Mouse (Mus musculus): ENCODE measurements at regions not wholly inside any gene's neighbourhood (a gene's known extent, or its start where the extent isn't known, plus 50 kb on each side); places are given as distances from the start of the nearest gene placed in this dataset.

GRCm38 (mm10) chr14:80083724-80084123 is 99.8 kb downstream of the Olfm4 start:
- no peak for DNase-seq

GRCm38 (mm10) chr14:80097238-80097637 is 113.4 kb downstream of the Olfm4 start:
- DNase-seq, result no peak

- no peak for DNase-seq
These were observed 129.3 kb downstream of the Olfm4 start for GRCm38 (mm10) chr14:80113115-80113687.

GRCm38 (mm10) chr14:80114326-80114725 is 130.4 kb downstream of the Olfm4 start:
- no peak for DNase-seq

DNA sequence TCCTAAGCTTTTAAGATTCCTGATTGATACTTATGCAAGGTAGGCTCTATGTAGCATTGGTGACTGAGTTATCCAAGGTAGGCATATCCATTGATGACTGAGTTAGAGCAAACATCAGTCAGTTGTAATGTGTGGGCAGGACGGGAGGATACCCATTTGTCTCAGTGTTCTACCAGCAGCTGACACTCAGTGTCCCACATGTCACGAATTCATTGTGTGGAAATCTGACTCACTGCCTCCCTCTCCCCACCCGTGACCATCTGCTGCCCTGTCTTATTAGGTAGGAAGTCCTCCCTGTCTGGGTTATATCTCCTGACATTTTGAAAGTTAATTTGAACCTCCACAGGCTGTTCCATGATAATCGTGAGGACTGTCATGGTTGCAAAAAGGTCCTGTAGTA is 141.3 kb downstream of the Olfm4 start:
- no peak for DNase-seq

DNA sequence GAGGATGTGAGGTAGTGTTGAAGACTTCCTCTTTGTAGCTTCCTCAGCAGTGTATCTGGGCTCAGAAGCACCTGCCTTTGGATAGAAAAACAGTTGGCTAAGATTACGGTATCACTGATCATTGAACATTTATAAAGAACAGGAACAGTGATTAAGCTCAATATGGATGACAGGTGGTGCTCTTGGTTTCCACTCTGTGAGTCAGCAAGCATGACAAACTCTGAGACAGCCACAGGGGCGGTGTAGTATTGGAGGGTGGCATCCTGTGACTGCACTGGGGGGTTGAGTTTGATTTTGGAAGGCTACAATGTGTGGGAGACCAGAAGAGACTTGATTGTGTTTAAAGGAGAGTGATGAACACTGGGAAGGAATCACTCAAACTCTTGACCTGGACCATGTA is 144.3 kb downstream of the Olfm4 start:
- no peak for DNase-seq

DNA sequence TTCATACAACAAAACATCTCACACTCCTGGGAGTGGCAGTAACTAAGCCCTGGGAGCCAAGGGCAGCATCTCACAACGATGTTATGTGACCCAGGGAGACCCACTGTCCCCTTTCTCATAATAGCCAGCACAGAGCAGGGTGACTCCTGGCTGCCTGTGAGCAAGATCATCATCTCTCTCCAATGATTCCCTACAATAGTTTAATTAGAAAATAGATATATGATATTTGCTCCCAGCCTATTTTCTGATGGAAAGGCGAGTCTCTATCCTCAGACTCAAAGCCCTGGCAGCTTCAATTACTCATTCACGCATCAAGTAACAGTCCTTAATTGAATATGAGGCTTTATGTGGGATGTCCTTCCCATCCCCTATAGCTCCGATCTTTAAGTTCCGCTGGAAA is 153.7 kb downstream of the Olfm4 start:
- no peak for DNase-seq

DNA sequence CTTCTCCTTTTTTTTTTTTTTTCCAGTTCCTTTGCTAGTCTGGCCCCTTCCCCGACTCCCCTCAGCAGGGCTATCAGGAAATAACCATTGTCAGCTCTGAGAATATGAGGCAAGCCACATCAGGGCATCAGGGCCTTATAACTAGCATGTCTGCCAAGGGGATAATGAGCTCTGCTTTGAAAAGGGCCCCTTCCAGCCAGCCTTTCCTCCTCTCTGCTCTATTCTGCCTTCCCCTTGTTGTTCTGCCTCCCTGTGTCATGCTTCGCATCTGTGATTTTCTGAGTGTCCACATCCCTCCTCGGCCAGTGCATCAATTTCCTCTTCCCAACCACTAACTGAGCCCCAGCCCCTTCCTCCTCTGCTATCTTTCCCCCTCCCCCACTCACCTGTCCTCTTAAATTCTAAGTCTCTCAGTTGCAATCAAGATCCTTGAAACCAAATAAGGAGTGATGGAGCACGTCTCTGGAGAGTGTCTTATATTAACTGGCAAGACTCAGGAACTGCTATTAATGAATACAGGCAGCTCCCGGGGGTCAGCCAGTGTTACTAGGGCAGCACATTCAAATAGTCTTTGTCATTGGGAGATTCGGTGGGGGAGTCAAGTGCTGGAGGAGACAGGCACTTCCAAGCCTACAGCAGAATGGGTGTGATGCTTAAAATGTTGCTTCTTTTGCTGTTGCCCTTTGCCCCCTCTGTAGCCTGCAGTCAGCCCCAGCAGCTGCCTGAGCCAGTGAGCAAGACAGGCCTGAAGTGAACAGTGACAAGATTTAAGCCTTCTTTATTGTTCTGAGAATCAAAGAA is 155.3 kb downstream of the Olfm4 start:
- DNase-seq, result no peak

- peak; percentile 34 for DNase-seq
These were observed 173.1 kb downstream of the Olfm4 start for GRCm38 (mm10) chr14:80157002-80157401.

DNA sequence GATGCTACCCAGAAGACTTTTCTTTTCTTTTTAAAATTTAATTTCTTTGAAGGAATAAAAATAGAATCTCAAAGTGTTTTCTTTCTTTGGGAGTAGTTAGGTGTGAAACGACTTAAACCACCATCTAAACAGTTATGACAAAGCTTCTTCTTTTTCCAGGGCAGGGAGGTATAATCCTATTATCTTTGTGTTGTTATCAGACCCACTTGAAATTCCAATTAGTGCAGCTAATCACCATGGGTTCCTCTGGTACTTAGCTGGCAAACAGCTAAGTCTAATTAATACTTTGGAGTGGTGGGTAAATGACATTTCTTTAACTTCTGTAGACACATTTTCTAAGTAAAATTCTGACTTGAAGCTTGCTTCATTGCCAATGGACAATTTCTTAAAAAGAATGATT is 185.3 kb downstream of the Olfm4 start:
- DNase-seq, result no peak

DNA sequence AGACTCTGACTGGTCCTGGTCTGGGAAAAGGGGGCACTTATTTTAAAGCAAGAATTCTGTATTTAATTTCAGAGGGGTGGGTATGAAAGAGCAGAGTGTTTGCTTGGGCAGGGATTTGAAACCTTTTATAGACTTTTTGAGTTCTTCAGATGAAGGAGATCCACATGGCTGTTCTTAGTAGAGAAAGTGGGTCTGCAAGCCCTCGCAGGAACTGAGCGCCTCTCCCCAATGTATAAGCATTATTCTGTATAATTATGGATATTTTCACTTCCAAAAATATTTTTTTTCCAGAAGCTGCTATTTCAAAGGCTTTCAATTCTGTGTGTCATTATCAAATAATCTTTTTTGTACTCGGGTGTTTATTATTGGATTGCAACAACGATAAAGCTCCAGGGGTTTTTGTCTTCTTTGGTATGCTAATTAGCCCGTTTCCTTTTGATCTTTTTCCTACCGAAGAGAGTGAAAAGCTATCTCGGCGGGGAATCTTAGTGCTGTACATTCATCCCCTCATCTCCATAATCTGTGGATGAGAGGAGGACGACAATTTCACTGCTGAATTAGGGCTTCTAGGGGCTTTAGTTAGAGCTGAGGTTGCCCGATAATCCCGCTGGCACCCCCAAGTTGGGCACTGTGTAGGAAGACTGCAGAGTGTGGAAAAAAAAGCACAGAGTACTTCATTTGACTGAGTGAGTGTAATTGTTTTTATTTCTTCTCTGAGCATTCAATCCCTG is 186.7 kb downstream of the Olfm4 start:
- no peak for DNase-seq

GRCm38 (mm10) chr14:80172799-80173484 is 189.1 kb downstream of the Olfm4 start:
- DNase-seq, result no peak

DNA sequence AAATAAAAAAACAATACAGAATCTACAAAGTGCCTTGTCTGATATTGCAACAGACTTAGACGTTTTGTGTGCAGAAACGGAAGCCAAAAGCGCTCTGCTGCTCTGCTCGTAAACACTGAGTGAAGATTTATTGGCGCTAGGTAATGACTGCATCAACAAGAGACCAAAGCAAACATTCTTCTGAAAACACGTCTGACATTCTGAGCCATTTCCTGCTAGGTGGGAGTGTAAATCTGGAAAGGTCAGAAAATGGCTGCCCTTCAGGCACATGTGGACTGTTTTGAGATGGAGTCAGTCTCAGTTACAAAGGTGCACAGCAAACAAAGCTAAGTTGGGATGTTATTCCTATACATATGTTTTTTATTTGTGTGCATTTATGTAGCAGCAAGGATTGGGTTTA is 192.6 kb downstream of the Olfm4 start:
- no peak for DNase-seq

GRCm38 (mm10) chr14:80195041-80195440 is 211.2 kb downstream of the Olfm4 start:
- no peak for DNase-seq

GRCm38 (mm10) chr14:80212916-80213315 is 229.0 kb downstream of the Olfm4 start:
- no peak for DNase-seq

DNA sequence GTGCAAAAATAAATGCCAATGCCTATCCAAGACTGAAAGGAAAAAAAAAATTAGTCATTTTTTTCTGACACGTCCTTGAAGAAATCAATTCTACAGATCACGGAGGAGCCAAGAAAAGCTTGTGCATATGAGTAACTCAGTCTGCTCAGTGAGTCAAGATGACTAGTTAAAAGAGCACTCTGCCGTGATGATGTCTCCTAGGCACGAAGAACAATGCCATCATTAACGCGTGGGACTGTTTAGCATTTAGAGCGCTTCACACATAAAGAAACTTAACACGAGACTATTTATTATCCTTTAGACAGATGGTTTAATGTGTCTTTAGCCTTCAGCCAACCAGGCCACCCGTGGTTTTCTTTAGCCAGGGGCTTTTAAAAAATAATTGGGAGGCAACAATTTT is 229.8 kb downstream of the Olfm4 start:
- no peak for DNase-seq

- DNase-seq, result peak; percentile 60
These were observed 232.2 kb downstream of the Olfm4 start for GRCm38 (mm10) chr14:80215960-80216552.

DNA sequence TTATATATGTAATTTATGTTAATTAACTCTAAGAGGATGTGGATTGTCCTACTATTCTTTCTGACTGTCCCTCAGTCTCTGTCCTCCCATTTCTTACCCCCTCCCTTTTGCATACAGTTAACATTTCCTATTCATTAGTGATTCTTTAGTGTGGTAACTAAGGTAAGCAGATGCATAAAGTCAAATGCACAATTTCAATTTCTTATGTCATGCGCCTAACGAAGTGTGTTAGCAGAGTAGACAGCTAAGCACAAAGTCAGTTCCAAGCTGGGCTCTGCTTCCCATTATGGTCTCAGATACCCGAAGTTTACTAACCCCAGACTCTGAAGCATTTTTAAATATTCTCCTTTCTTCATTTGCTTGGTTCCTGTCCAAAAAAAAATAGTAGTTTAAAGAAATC is 248.2 kb downstream of the Olfm4 start:
- DNase-seq, result no peak

DNA sequence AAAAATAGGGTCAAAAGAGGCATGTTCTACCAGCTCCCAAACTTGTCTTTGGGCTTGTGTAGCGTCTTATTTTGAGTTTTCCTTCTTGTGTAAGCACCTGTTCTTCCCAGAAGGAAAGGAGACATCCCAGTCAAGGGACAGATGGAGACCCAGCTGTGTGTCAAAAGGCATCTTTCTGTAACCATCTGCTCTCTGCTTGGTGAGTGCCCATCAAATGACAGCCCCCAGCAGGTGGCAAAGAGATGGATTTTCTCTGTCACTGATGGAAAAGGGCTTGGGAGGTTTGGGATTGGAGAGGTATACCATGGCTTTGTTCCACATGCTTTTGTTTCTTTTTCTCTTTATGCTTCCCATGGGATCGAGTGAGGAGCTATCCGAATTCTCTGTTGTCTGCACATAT is 249.1 kb downstream of the Olfm4 start:
- no peak for DNase-seq

GRCm38 (mm10) chr14:80237136-80237535 is 253.3 kb downstream of the Olfm4 start:
- no peak for DNase-seq

DNA sequence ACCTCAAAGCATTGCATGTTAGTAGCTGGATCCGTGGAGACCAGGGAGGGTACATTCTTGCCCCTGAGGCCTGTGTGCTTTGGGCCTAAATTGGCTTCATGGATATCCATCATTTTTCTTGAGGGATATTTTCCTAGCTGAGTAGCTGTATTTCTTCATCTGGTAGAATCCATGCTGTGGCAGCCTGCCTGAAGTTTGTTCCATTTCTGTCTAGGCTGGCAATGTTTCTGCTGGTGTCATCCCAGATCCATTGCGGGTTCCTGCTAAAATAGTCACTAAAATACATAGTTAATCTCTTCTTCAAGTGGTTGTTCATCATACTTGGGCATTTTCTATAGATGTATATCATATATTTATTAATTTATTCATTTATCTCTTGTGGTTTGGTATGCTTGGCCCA is 253.7 kb downstream of the Olfm4 start:
- no peak for DNase-seq

DNA sequence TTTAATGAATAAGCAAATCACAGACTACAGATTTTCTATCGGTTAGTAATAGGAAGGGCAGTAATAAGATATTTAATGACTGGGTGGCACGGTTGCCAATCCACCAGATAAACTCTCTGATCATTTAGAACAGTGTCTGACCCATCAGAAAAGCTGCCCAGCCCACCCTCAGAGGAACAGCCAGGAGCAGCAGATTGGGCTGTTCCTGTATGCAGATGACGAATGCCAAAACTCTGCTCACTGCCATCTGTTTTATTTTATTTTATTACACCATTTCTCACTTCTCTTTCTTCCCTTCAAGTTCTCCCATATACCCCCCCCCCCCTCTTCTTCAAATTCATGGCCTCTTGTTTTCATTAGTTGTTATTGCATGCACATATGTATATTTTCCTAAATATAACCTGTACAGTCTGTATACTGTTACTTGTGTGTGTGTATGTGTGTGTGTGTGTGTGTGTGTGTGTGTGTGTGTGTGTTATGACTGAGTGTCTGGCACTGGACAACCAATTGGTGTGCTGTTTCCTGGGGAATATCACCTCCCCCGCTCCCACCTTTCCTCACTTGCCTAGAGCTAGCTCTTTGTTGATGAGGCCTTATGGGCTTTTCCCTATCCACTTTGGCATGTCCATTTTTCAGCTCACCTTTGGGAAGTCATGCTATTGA is 260.9 kb downstream of the Olfm4 start:
- DNase-seq, result no peak

- no peak for DNase-seq
These were observed 263.7 kb downstream of the Olfm4 start for GRCm38 (mm10) chr14:80247575-80247974.
